Mouse (Mus musculus) ovary, postnatal 14 days (tissue): ENCODE results near the gene Kri1.
"Not testable (repeated sequence)": the region's sequence is repeated elsewhere in the genome, so short reads cannot be mapped to it uniquely, and the experiment has no call there.

Source experiments
- DNase-seq: peaks from one replicate; pipeline ENCODE4 v3.0.0; 2022; ENCODE audit warnings: low spot score

Gene Kri1

GRCm38 (mm10) chr9:21287571-21288402 is at the start of gene Kri1:
Kri1 (minus strand) TSS chr9:21287969.
- DNase-seq: peak; percentile 96

GRCm38 (mm10) chr9:21336491-21336890 is 48.7 kb upstream of the Kri1 start:
- DNase-seq: no peak

DNA sequence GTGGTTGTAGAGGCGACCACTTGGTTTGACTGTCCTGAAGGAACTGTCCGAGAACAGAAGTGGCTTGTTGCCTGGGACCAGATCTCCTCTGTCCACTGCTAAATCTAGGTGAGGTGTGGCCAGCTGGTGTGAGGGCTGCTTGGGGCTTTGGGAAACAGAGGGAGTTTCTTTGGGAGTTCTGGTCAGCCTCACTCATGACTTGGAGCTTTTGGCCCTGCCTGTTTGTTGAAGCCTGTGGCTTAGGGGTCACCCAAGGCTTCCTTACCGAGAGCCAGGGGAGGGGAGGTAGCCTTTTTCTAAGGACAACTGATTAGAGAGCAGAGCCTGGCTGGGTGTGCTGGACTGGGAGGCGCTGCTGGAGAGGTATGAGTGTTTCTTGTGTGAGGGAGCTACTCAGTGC is 47.6 kb upstream of the Kri1 start:
- DNase-seq: no peak

DNA sequence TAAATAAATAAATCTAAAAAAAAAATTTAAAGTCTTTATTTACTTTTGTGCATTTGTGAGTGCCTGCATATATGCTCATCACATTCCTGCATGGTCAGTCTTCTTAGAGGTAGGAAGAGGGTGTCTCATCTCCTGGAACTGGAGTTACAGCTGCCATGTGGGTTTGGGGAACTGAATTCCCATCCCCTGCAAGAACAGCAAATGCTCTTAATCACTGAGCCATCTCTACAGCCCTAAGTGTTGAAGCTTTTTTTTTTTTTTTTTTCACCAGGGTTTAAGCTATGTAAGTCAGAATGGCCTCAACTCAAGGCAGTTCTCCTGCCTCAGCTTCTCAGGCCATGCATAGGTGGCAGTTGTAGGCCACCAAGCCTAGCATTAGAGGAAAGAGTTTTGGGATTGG is 47.0 kb upstream of the Kri1 start:
- no peak for DNase-seq

GRCm38 (mm10) chr9:21333523-21333922 is 45.8 kb upstream of the Kri1 start:
- no peak for DNase-seq

DNA sequence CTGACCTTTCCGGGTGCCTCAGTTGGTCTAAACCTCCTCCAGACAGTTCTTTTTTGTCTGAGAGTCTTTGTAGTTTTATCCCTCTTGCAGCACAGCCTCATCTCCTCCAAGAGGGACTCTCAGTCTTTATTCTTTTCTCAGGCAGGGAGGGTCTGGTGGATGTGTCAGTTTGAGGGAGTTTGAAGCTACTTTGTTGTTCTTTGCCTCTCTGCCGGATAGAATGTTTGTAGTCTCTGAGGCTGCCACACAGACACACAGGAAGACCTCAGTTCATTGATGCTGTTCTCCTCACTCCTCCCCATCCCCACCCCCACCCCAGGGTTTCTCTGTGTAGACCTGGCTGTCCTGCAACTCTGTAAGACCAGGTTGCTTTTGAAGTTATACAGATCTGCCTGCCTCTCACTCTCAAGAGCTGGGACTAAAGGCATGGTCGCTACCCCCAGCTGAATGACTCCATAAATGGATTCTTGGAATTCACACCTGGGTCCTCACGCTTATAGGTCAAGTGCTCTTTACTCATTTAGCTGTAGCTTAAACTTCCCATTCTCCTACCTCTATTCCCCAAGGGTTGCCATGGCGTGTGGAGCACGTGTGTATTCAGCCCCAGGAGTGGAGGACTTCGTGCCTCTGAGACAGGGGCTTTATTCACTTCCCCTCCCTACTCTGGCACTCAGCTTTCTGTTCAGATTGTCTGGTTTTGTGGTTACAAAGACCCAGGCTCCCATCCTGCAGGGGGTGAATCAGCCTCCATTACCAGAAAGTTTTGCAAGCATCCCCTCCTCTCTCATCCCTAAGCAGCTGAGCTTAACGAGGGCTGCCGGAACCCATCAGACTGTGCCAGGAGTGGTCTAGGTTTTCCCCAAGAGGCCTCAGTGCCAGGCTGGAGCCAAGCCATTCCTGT is 44.6 kb upstream of the Kri1 start:
- no peak for DNase-seq

DNA sequence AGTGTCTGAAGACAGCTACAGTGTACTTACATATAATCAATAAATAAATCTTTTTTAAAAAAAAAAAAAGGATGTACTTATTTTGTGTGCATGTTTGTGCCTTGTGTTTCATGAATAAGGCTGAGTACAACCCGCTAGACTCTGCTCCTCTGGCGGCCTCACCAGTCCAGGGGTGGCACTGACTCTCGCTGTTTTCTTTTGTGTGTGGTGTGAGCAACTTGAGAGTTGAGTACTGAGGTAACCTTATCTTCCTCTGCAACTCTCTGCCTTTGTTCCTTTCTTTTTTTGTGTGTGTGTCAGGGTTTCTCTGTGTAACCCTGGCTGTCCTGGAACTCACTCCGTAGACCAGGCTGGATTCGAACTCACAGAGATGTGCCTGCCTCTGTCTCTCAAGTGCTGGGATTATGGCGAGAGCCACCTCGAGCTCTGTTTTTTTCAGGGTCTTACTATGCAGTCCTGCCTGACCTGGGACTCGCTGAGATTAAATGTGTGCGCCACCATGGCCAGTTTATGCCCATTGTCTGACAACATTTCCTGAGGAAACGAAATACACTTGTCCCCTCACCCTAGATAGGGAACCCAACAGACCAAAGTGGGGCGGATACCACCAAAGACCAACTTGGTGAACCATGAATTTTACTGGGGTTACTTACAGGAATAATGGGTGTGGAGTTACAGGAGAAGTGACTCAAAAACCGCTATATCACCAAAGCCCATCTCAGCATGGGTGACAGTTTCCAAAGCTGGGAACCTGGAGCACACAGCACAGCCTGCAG is 43.8 kb upstream of the Kri1 start:
- no peak for DNase-seq

- DNase-seq: no peak
These were observed 42.0 kb upstream of the Kri1 start for GRCm38 (mm10) chr9:21329699-21330289.

DNA sequence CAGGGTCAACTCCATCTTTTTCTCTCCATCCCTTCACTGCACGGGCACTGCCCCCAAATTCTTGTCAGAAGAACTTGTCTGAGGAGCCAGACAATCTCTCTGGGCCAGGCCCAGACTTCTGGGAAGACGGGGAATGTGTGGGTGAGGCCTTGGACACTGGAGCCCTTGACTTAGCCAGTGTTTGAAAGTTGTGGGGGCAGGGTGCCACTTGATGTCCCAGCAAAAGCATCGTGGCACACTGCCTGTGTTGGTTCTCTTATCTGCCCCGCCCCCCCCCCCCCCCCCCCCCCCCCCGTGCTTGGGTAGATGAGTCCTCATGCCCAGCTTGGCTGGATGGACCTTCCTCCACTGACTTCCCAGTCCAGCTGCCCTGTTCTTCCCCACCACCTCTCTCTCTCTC is 41.3 kb upstream of the Kri1 start:
- no peak for DNase-seq

- DNase-seq: no peak
These were observed 40.3 kb upstream of the Kri1 start for GRCm38 (mm10) chr9:21328041-21328440.

DNA sequence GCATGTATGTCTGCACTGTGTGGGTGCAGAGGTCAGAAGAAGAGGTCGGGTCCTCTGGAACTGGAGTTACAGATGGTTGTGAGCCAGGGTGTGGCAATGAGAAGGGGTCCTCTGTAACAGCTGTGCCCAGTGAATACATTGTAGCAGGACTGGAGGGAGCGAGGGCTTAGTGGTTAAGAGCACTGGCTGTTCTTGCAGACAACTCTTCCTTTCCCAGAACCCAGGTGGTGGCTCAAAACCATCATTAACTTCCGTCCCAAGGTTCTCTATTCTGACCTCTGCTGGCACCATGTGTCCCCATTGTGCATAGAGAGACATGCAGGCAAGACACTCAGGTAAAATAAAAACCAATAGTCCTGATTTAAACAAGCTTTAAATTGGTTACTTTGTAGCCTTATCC is 39.8 kb upstream of the Kri1 start:
- DNase-seq: no peak

- no peak for DNase-seq
These were observed 36.5 kb upstream of the Kri1 start for GRCm38 (mm10) chr9:21324269-21324668.

- not testable (repeated sequence) for DNase-seq
These were observed 35.1 kb upstream of the Kri1 start for GRCm38 (mm10) chr9:21322917-21323297.

- DNase-seq: no peak
These were observed 34.6 kb upstream of the Kri1 start for GRCm38 (mm10) chr9:21322211-21322916.

DNA sequence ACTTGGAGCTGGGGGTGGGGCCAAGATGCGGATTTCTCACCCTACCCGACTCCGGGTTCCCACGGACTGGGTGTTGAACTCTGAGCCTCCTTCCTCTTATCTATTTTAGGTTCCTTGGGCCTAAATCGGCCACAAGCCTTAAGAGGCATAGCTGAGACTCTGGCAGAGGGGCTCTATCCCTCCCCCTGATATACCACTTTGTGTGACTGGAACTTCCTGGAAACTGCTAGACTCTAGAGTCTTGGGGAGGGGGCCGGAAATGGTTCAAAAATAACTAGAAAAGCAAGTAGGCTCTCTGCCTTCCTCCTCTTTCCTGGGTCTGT is 33.7 kb upstream of the Kri1 start:
- no peak for DNase-seq

DNA sequence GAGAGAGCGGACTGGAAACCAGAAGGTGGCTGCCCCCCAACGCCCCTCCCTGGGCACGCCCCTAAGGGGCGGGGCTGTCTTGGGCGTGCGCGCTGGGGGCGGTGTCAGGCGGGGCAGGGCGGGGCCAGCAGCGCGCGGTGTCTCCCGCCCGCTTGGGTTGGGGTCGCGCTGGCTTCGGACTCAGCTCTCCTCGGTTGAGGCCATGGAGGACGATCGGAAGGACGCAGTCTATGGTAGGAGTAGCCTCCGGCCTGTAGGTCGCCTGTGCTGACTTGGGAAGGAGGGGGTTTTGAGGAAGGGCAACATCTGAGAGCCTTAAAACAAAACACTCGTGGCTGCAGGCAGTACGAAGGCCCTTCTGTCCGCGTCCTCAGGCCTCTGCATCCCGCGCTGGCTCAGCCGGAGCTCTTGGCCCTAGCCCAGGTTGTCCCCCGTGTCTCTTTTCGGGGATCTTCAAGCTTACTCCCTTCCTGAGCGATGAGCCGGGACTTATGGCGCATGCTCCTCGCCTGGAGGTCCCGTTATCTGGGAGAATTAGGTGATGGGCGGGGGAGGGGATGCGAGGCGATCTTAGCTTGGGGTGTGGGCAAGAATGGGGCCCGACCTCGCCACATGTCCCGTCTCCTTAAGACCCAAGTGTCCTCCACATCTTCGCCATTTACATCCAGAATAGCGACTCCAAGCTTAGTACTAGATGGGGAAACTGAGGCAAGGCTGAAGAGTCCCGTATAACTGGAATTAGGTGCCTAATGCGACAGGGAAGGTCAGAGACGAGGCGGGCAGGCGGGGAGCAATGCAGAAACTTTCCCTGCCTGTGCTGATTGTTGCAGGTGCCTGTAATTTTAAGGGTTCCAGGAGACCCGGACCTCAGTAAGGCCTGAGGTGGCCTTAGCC is 33.1 kb upstream of the Kri1 start, which contains the start of gene Slc44a2:
Gene Slc44a2, plus strand, starts transcription at position 80 of the 894 bp plus-strand sequence.
- DNase-seq: peak; percentile 87

DNA sequence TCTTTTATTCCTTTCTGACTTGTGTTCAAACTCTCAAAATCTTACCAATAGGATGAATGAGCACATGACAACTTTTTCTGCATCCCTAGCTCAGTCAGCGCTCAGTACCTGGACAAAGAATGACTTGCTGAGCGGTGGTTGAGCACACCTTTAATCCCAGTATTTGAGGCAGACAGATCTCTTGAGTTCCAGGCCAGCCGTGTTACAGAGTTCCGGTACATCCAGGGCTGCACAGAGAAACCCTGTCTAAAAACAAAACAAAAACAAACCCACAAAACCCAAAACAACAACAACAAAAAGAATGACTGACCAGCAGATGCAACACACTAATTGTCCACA is 32.5 kb upstream of the Kri1 start:
- DNase-seq: no peak

GRCm38 (mm10) chr9:21319503-21319902 is 31.7 kb upstream of the Kri1 start:
- no peak for DNase-seq

DNA sequence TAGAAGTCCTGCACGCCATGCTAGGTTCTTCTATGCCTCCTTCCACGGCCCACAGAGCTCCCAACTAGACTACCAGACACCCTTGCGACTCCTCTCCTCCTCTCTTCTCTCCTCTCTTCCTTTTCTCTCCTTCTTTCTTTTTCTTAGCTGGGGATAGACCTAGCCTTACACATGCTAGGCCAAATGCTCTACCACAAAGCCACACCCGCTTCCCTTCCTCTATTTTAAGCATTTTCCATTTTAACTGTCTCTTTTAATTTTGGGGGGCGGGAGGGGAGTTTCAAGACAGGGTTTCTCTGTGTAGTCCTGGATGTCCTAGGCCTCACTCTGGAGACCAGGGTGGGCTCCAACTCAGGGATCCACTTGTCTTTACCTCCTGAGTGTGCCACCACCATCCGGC is 31.0 kb upstream of the Kri1 start:
- DNase-seq: no peak

- no peak for DNase-seq
These were observed 28.9 kb upstream of the Kri1 start for GRCm38 (mm10) chr9:21316696-21317095.
